ENCODE assay signal across 10 mouse cellular contexts in the genomic region with DNA sequence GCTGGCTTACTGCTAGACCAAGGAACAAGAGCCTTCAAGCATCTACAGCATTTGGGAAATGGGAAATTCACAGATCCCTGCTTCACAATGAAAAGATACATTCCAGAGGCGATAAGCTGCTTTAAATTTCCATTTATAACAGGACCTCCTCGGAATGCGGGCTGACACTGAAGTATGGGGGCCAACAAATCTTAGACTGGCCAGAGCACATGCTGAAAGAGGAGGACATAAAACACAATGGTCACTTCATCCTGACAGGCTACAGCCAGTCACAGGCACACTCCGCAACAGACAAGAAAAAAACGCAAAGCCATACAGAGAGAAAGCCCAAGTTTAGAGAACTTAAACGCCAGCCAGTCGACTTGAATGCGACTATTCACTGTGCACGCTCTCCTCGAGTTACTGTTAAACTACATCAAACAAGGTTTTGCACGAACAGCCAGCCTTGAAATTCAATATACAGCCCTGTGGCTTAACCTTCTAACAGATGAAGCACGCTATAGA.
A peak's percentile ranks its signal among the peaks of the same experiment; 100 is the strongest.
DNase-seq lines count a peak whose midpoint lies in the region; ATAC-seq and TF ChIP-seq lines count a peak whose summit lies in the region.
"Had no signal": no experiment of that assay in that cellular context is flagged by ENCODE, and none has a peak within 500 bp of the region (broad histone marks: within the 10 kb centered on the region; RNA-seq: fewer than 3 reads in every experiment).

No protein-coding gene starts in this region.

- H3K9ac ChIP-seq in forebrain, embryonic 15.5 days (replicated peaks): no peak overlapping the region
- no peak overlapping the region for H3K9ac ChIP-seq in kidney, embryonic 16.5 days (replicated peaks; ENCODE audit: low read length)
- H3K9ac ChIP-seq in forebrain, embryonic 14.5 days (ENCODE audit: low read length): no peak overlapping the region
- H3K9ac ChIP-seq in midbrain, embryonic 13.5 days (replicated peaks): 0 out of 2 replicates have a peak overlapping the region, but pooled peaks have one; percentile 6

- peak overlapping the region; percentile 85 for H3K27ac ChIP-seq in forebrain, embryonic 10.5 days
- no peak overlapping the region; the same call in 1 of the 2 replicates for H3K27ac ChIP-seq in forebrain, embryonic 15.5 days (replicated peaks)
- peak overlapping the region; percentile 80 for H3K27ac ChIP-seq in kidney, embryonic 16.5 days (ENCODE audit: low read length)
- no peak overlapping the region for H3K27ac ChIP-seq in forebrain, embryonic 14.5 days (ENCODE audit: low read depth, low read length)
- peak overlapping the region; percentile 64; the same call in 1 of the 2 replicates for H3K27ac ChIP-seq in midbrain, embryonic 13.5 days
- H3K27ac ChIP-seq in left cerebral cortex, adult 2 months: no peak overlapping the region; the same call in 1 of the 2 replicates

- peaks cover 78% of the 10 kb centered on the region for H3K4me1 ChIP-seq in forebrain, embryonic 10.5 days
- peaks cover 60% of the 10 kb centered on the region for H3K4me1 ChIP-seq in forebrain, embryonic 15.5 days
- peaks cover 58% of the 10 kb centered on the region for H3K4me1 ChIP-seq in kidney, embryonic 16.5 days (ENCODE audit: insufficient read depth, low read length)
- H3K4me1 ChIP-seq in forebrain, embryonic 14.5 days (ENCODE audit: control insufficient read depth, insufficient read depth, low read length): peaks cover 45% of the 10 kb centered on the region
- H3K4me1 ChIP-seq in midbrain, embryonic 13.5 days (replicated peaks): peaks cover 68% of the 10 kb centered on the region

- H3K9me3 ChIP-seq in forebrain, embryonic 10.5 days: no peaks in the 10 kb centered on the region
- H3K9me3 ChIP-seq in forebrain, embryonic 15.5 days: no peaks in the 10 kb centered on the region
- no peaks in the 10 kb centered on the region for H3K9me3 ChIP-seq in kidney, embryonic 16.5 days (ENCODE audit: low read length)
- no peaks in the 10 kb centered on the region for H3K9me3 ChIP-seq in forebrain, embryonic 14.5 days (replicated peaks; ENCODE audit: control insufficient read depth, low read length)
- H3K9me3 ChIP-seq in midbrain, embryonic 13.5 days: no peaks in the 10 kb centered on the region

- TF ChIP-seq CTCF in left cerebral cortex, adult 2 months (IDR thresholded peaks at IDR 0.05): no peak

- ATAC-seq in forebrain, embryonic 15.5 days (replicated peaks): no peak
- no peak for ATAC-seq in kidney, embryonic 16.5 days (ENCODE audit: low FRiP score, low TSS enrichment)
- no peak for ATAC-seq in forebrain, embryonic 14.5 days
- peak; percentile 44; the same call in 1 of the 2 replicates for ATAC-seq in midbrain, embryonic 13.5 days

- 23% methylated on average over 12 of the region's 12 CpGs for WGBS in forebrain, embryonic 10.5 days
- 8% methylated on average over 12 of the region's 12 CpGs for WGBS in forebrain, embryonic 15.5 days
- WGBS in kidney, embryonic 16.5 days: 16% methylated on average over 12 of the region's 12 CpGs
- 9% methylated on average over 12 of the region's 12 CpGs for WGBS in forebrain, embryonic 14.5 days
- 13% methylated on average over 12 of the region's 12 CpGs for WGBS in midbrain, embryonic 13.5 days

- no peak overlapping the region for H3K4me2 ChIP-seq in forebrain, embryonic 15.5 days (replicated peaks)
- peak overlapping the region; percentile 32; the same call in 1 of the 2 replicates for H3K4me2 ChIP-seq in kidney, embryonic 16.5 days (replicated peaks; ENCODE audit: low read depth, low read length)
- peak overlapping the region; percentile 14; the same call in 1 of the 2 replicates for H3K4me2 ChIP-seq in forebrain, embryonic 14.5 days (ENCODE audit: low read length)
- 0 out of 2 replicates have a peak overlapping the region, but pooled peaks have one; percentile 3 for H3K4me2 ChIP-seq in midbrain, embryonic 13.5 days (replicated peaks)

- intact Hi-C loops in left cerebral cortex, adult 2 months (cut with DNase I): no loop called here

- peaks cover 3% of the 10 kb centered on the region; the same call in 1 of the 2 replicates for H3K36me3 ChIP-seq in forebrain, embryonic 10.5 days (replicated peaks)
- no peaks in the 10 kb centered on the region for H3K36me3 ChIP-seq in forebrain, embryonic 15.5 days
- H3K36me3 ChIP-seq in kidney, embryonic 16.5 days (ENCODE audit: insufficient read depth, low read length): no peaks in the 10 kb centered on the region
- no peaks in the 10 kb centered on the region for H3K36me3 ChIP-seq in forebrain, embryonic 14.5 days (ENCODE audit: control insufficient read depth, insufficient read depth, low read length)
- no peaks in the 10 kb centered on the region for H3K36me3 ChIP-seq in midbrain, embryonic 13.5 days

- peak; percentile 29 for DNase-seq in forebrain, embryonic 10.5 days (ENCODE audit: extremely low spot score, low spot score)
- DNase-seq in kidney, adult 9 months: no peak
- peak; percentile 44 for DNase-seq in forebrain, embryonic 14.5 days (ENCODE audit: low spot score)
- DNase-seq in adrenal gland, postnatal 14 days: no peak
- DNase-seq in left cerebral cortex, adult 2 months (ENCODE audit: extremely low spot score in 1 of 2, low spot score in 2 of 2): no peak
- DNase-seq: layer of hippocampus, postnatal 36 days; lung, postnatal 4 days had no signal

- H3K4me3 ChIP-seq in forebrain, embryonic 10.5 days: no peak overlapping the region
- no peak overlapping the region for H3K4me3 ChIP-seq in forebrain, embryonic 15.5 days
- no peak overlapping the region for H3K4me3 ChIP-seq in kidney, embryonic 16.5 days (ENCODE audit: low read length)
- no peak overlapping the region for H3K4me3 ChIP-seq in forebrain, embryonic 14.5 days (ENCODE audit: low read depth, low read length)
- no peak overlapping the region for H3K4me3 ChIP-seq in midbrain, embryonic 13.5 days (replicated peaks)
- H3K4me3 ChIP-seq in left cerebral cortex, adult 2 months: no peak overlapping the region

- H3K27me3 ChIP-seq in forebrain, embryonic 10.5 days (ENCODE audit: poor library complexity, severe bottlenecking): no peaks in the 10 kb centered on the region
- H3K27me3 ChIP-seq in forebrain, embryonic 15.5 days: no peaks in the 10 kb centered on the region
- no peaks in the 10 kb centered on the region for H3K27me3 ChIP-seq in kidney, embryonic 16.5 days (ENCODE audit: insufficient read depth, low read length)
- no peaks in the 10 kb centered on the region for H3K27me3 ChIP-seq in forebrain, embryonic 14.5 days (replicated peaks; ENCODE audit: control insufficient read depth, insufficient read depth, low read length)
- no peaks in the 10 kb centered on the region for H3K27me3 ChIP-seq in midbrain, embryonic 13.5 days

Comparison
In these comparisons a context has a peak if more than half of its experiments do, and no peak if none do; other contexts are left out.
1. H3K27ac ChIP-seq: peak in forebrain, embryonic 10.5 days (single experiment), kidney, embryonic 16.5 days (single experiment) and midbrain, embryonic 13.5 days (single experiment); none in forebrain, embryonic 15.5 days (single experiment), forebrain, embryonic 14.5 days (single experiment) and left cerebral cortex, adult 2 months (single experiment).
2. DNase-seq: peak in forebrain, embryonic 10.5 days (single experiment) and forebrain, embryonic 14.5 days (single experiment); none in kidney, adult 9 months (single experiment), adrenal gland, postnatal 14 days (single experiment) and left cerebral cortex, adult 2 months (0 of 2).